Mouse (Mus musculus): ENCODE results near the gene Papss2.

- TF ChIP-seq CTCF (conservative IDR thresholded peaks at IDR 0.05; ENCODE audit: low read length) (no peak), POU5F1 (IDR thresholded peaks at IDR 0.05; ENCODE audit: borderline replicate concordance, low read length) (no peak)
Measured at GRCm38 (mm10) chr19:32619739-32620138, 24.1 kb downstream of the Papss2 start.

Measured in E14TG2a.4 (cell line).